Mouse (Mus musculus): Measurements from ENCODE around the gene Vrk1. TPM values are rescaled to one million over a fixed set of nuclear protein-coding genes. Genes with fewer than 3 reads are reported as not detected.

Gene Vrk1
- total and polyA plus RNA-seq, 3 experiments, result 55.2 to 124 (median 69.1) TPM

- Histone ChIP-seq H3K27ac (ENCODE audit: insufficient read depth, low read depth) (no peak overlapping the region), H3K9me3 (replicated peaks; ENCODE audit: low read length) (no peaks in the 10 kb centered on the region), H3K4me3 (replicated peaks in 1 of 3; ENCODE audit: low read depth in 2 of 3, low read length in 2 of 3, poor library complexity in 1 of 3) (no peak overlapping the region), H3K36me3 (replicated peaks in 1 of 2; ENCODE audit: control insufficient read depth in 1 of 2, insufficient read depth in 1 of 2, low read length in 1 of 2) (peaks cover 61 to 94% of the 10 kb centered on the region in 2 experiments), H3K4me2 (ENCODE audit: insufficient read depth, low read depth, poor library complexity, severe bottlenecking) (no peak overlapping the region), H3K79me2 (replicated peaks; ENCODE audit: control insufficient read depth, extremely low read depth, insufficient read depth, poor library complexity, severe bottlenecking) (no peaks in the 10 kb centered on the region), H3K27me3 (replicated peaks) (no peaks in the 10 kb centered on the region), H3K9ac (ENCODE audit: insufficient read depth, low read depth) (no peak overlapping the region), H3K4me1 (ENCODE audit: control insufficient read depth in 1 of 2, insufficient read depth in 2 of 2) (no peaks in the 10 kb centered on the region)
- no peak for DNase-seq (ENCODE audit: extremely low read depth)
- dilution Hi-C loops (cut with MboI; ENCODE audit: extremely low pct_ligation_motif_present, extremely low pct_unique_long_range_greater_than_20kb, low sequenced_read_pairs), result no loop called here
- in situ Hi-C loops (cut with MboI; ENCODE audit: low pct_ligation_motif_present, low pct_unique_long_range_greater_than_20kb, low sequenced_read_pairs), result loop anchor here (10.0 kb wide), 1 partner anchor 205 kb away; no protein-coding TSS in a partner anchor
- TF ChIP-seq KAT2A (IDR thresholded peaks at IDR 0.05; ENCODE audit: insufficient replicate concordance, low read length) (no peak), UBTF (IDR thresholded peaks at IDR 0.05; ENCODE audit: low read depth, low read length) (no peak), POLR2AphosphoS2 (IDR thresholded peaks at IDR 0.05; ENCODE audit: low read depth, low read length) (no peak), MXI1 (IDR thresholded peaks at IDR 0.05; ENCODE audit: low read depth, low read length) (no peak), NRF1 (IDR thresholded peaks at IDR 0.05; ENCODE audit: low read depth, low read length) (no peak), NELFE (IDR thresholded peaks at IDR 0.05; ENCODE audit: low read depth, low read length) (no peak), USF1 (IDR thresholded peaks at IDR 0.05; ENCODE audit: low read depth, low read length) (no peak), JUN (IDR thresholded peaks at IDR 0.05; ENCODE audit: insufficient read depth, low read depth, low read length) (no peak), ZC3H11A (IDR thresholded peaks at IDR 0.05; ENCODE audit: low read depth, low read length) (no peak), ZKSCAN1 (IDR thresholded peaks at IDR 0.05; ENCODE audit: borderline replicate concordance, low read depth, low read length) (no peak), ZMIZ1 (IDR thresholded peaks at IDR 0.05; ENCODE audit: low read depth, low read length) (no peak)
Observed at GRCm38 (mm10) chr12:106059873-106060573, 50.0 kb downstream of the Vrk1 start.

GRCm38 (mm10) chr12:106070434-106071155, 60.6 kb downstream of the Vrk1 start:
- TF ChIP-seq SMC3 (IDR thresholded peaks at IDR 0.05; ENCODE audit: low read depth, low read length) (no peak), MAX (IDR thresholded peaks at IDR 0.05; ENCODE audit: low read length) (no peak), GABPA (IDR thresholded peaks at IDR 0.05; ENCODE audit: insufficient replicate concordance, low read depth, low read length) (no peak), ZNF384 (IDR thresholded peaks at IDR 0.05; ENCODE audit: low read depth, low read length) (no peak), PAX5 (IDR thresholded peaks at IDR 0.05; ENCODE audit: low read length) (no peak), USF2 (conservative IDR thresholded peaks at IDR 0.05; ENCODE audit: low read depth, low read length) (no peak), CHD2 (IDR thresholded peaks at IDR 0.05; ENCODE audit: low read length) (no peak), USF1 (IDR thresholded peaks at IDR 0.05; ENCODE audit: low read depth, low read length) (no peak), SIN3A (IDR thresholded peaks at IDR 0.05; ENCODE audit: low read length) (no peak), BHLHE40 (IDR thresholded peaks at IDR 0.05; ENCODE audit: low read depth, low read length) (no peak), MAZ (IDR thresholded peaks at IDR 0.05; ENCODE audit: low read depth, low read length) (no peak), NRF1 (IDR thresholded peaks at IDR 0.05; ENCODE audit: low read depth, low read length) (no peak), HCFC1 (IDR thresholded peaks at IDR 0.05; ENCODE audit: low read depth, low read length) (no peak), RCOR1 (conservative IDR thresholded peaks at IDR 0.05; ENCODE audit: low read depth, low read length) (no peak), MAFK (IDR thresholded peaks at IDR 0.05; ENCODE audit: insufficient replicate concordance, low read length) (no peak), MXI1 (IDR thresholded peaks at IDR 0.05; ENCODE audit: low read depth, low read length) (no peak), JUN (IDR thresholded peaks at IDR 0.05; ENCODE audit: insufficient read depth, low read depth, low read length) (no peak)
- Histone ChIP-seq H3K27me3 (replicated peaks) (no peaks in the 10 kb centered on the region), H3K36me3 (replicated peaks in 1 of 2; ENCODE audit: control insufficient read depth in 1 of 2, insufficient read depth in 1 of 2, low read length in 1 of 2) (peaks cover 46 to 92% of the 10 kb centered on the region in 2 experiments), H3K4me1 (ENCODE audit: control insufficient read depth in 1 of 2, insufficient read depth in 2 of 2) (no peaks in the 10 kb centered on the region), H3K9ac (ENCODE audit: insufficient read depth, low read depth) (no peak overlapping the region), H3K4me3 (replicated peaks in 1 of 3; ENCODE audit: low read depth in 2 of 3, low read length in 2 of 3, poor library complexity in 1 of 3) (no peak overlapping the region), H3K27ac (ENCODE audit: insufficient read depth, low read depth) (no peak overlapping the region), H3K9me3 (replicated peaks; ENCODE audit: low read length) (no peaks in the 10 kb centered on the region), H3K79me2 (replicated peaks; ENCODE audit: control insufficient read depth, extremely low read depth, insufficient read depth, poor library complexity, severe bottlenecking) (no peaks in the 10 kb centered on the region), H3K4me2 (ENCODE audit: insufficient read depth, low read depth, poor library complexity, severe bottlenecking) (no peak overlapping the region)
- in situ Hi-C loops (cut with MboI; ENCODE audit: low pct_ligation_motif_present, low pct_unique_long_range_greater_than_20kb, low sequenced_read_pairs) (no loop called here), dilution Hi-C loops (cut with MboI; ENCODE audit: extremely low pct_ligation_motif_present, extremely low pct_unique_long_range_greater_than_20kb, low sequenced_read_pairs) (no loop called here)
- DNase-seq (ENCODE audit: extremely low read depth), result no peak

Data from CH12.LX (cell line).